Mouse (Mus musculus) liver, embryonic 13.5 days (tissue): Measurements from ENCODE around the gene Chchd6. TPM values are rescaled to one million over a fixed set of nuclear protein-coding genes. Genes with fewer than 3 reads are reported as not detected.

Experiments
- ATAC-seq: fragments of 200-750 bp; cut with Nextera tagmentation; 2 replicates; pipeline ENCODE4 v1.8.0; 2017; ENCODE audit warnings: low read depth, mild to moderate bottlenecking, moderate number of reproducible peaks, moderate library complexity
- DNase-seq: peaks from one replicate; pipeline ENCODE4 v3.0.0; 2022
- H3K27ac ChIP-seq: fragments of 300-500 bp; sonication (generic); 2 replicates; pipeline ENCODE4 v1.5.1; 2015; ENCODE audit warnings: moderate library complexity, mild to moderate bottlenecking, inconsistent platforms
- H3K27me3 ChIP-seq: fragments of 300-500 bp; sonication (generic); 2 replicates; pipeline ENCODE4 v1.6.1; 2015; ENCODE audit warnings: mild to moderate bottlenecking, inconsistent platforms
- H3K36me3 ChIP-seq: fragments of 300-500 bp; sonication (generic); 2 replicates; pipeline ENCODE4 v1.6.1; 2015; ENCODE audit warnings: mild to moderate bottlenecking, inconsistent platforms
- H3K4me1 ChIP-seq: fragments of 300-500 bp; sonication (generic); replicated peaks from 2 replicates; pipeline ENCODE4 v1.6.1; 2015; ENCODE audit warnings: inconsistent platforms
- H3K4me2 ChIP-seq: fragments of 300-500 bp; sonication (generic); 2 replicates; pipeline ENCODE4 v1.6.1; 2015; ENCODE audit warnings: inconsistent platforms, mild to moderate bottlenecking, moderate library complexity
- H3K4me3 ChIP-seq: fragments of 300-500 bp; sonication (generic); replicated peaks from 2 replicates; pipeline ENCODE4 v1.5.1; 2015; ENCODE audit warnings: mild to moderate bottlenecking, inconsistent platforms
- H3K9ac ChIP-seq: fragments of 300-500 bp; sonication (generic); 2 replicates; pipeline ENCODE4 v1.6.1; 2015; ENCODE audit warnings: mild to moderate bottlenecking, inconsistent platforms
- H3K9me3 ChIP-seq: fragments of 300-500 bp; sonication (generic); replicated peaks from 2 replicates; pipeline ENCODE4 v1.6.1; 2016; ENCODE audit warnings: inconsistent platforms
- WGBS: fragments of 180-500 bp; shearing (Covaris S2); methylation state at CpG from one replicate; pipeline ENCODE4 v1.1.7; 2015; ENCODE audit not compliant: insufficient replicate concordance; 5-methylcytosine and 5-hydroxymethylcytosine counted together
- polyA plus RNA-seq: library from polyadenylated mRNA; unstranded; fragments of >200 nt; fragmentation: Nextera tagmentation; extraction: Ambion mirVana; gene quantifications from 2 replicates; pipeline ENCODE4 v1.2.1, GENCODE M21; 2015

The Chchd6 gene
- polyA plus RNA-seq, 1 experiment from 2014 or later, result 19.6 TPM

GRCm38 (mm10) chr6:89554029-89554428, 41.4 kb downstream of the Chchd6 start:
- no peaks in the 10 kb centered on the region for H3K36me3 ChIP-seq
- H3K27ac ChIP-seq, result no peak overlapping the region
- ATAC-seq (no peak), DNase-seq (no peak)
- no peak overlapping the region for H3K9ac ChIP-seq
- H3K4me2 ChIP-seq, result no peak overlapping the region
- no peaks in the 10 kb centered on the region for H3K9me3 ChIP-seq
- no peaks in the 10 kb centered on the region for H3K27me3 ChIP-seq
- WGBS, result 64% methylated on average over 5 of the region's 5 CpGs
- no peak overlapping the region for H3K4me3 ChIP-seq
- peaks cover 3% of the 10 kb centered on the region; the same call in 1 of the 2 replicates for H3K4me1 ChIP-seq

- no peak for ATAC-seq
- peak; percentile 10 for DNase-seq
- 11% methylated on average over 4 of the region's 4 CpGs for WGBS
- H3K9me3 ChIP-seq, result no peaks in the 10 kb centered on the region
- no peak overlapping the region for H3K9ac ChIP-seq
- no peak overlapping the region for H3K4me2 ChIP-seq
- no peak overlapping the region for H3K4me3 ChIP-seq
- H3K27me3 ChIP-seq, result no peaks in the 10 kb centered on the region
- no peaks in the 10 kb centered on the region for H3K36me3 ChIP-seq
- H3K4me1 ChIP-seq, result peaks cover 3% of the 10 kb centered on the region; the same call in 1 of the 2 replicates
- no peak overlapping the region for H3K27ac ChIP-seq
Measured at GRCm38 (mm10) chr6:89553012-89553704, 42.3 kb downstream of the Chchd6 start.

- H3K27ac ChIP-seq, result no peak overlapping the region
- no peaks in the 10 kb centered on the region for H3K36me3 ChIP-seq
- no peak for ATAC-seq
- DNase-seq, result no peak
- H3K27me3 ChIP-seq, result no peaks in the 10 kb centered on the region
- no peak overlapping the region for H3K4me3 ChIP-seq
- no peak overlapping the region for H3K4me2 ChIP-seq
- H3K9me3 ChIP-seq, result no peaks in the 10 kb centered on the region
- 69% methylated on average over 6 of the region's 6 CpGs for WGBS
- peaks cover 3% of the 10 kb centered on the region; the same call in 1 of the 2 replicates for H3K4me1 ChIP-seq
- H3K9ac ChIP-seq, result no peak overlapping the region
Measured at GRCm38 (mm10) chr6:89552321-89553011, 43.0 kb downstream of the Chchd6 start.

- Histone ChIP-seq H3K9me3 (no peaks in the 10 kb centered on the region), H3K4me3 (no peak overlapping the region), H3K27me3 (no peaks in the 10 kb centered on the region), H3K9ac (no peak overlapping the region), H3K4me1 (0 out of 2 replicates have a peak, but pooled peaks cover 3% of the 10 kb centered on the region), H3K4me2 (no peak overlapping the region), H3K36me3 (no peaks in the 10 kb centered on the region), H3K27ac (no peak overlapping the region)
- WGBS, result 30% methylated on average over 3 of the region's 3 CpGs
- DNase-seq (no peak), ATAC-seq (no peak)
Measured at GRCm38 (mm10) chr6:89549157-89549556, 46.3 kb downstream of the Chchd6 start.

- Histone ChIP-seq H3K9me3 (no peaks in the 10 kb centered on the region), H3K4me3 (no peak overlapping the region), H3K36me3 (no peaks in the 10 kb centered on the region), H3K9ac (no peak overlapping the region), H3K27ac (no peak overlapping the region), H3K4me1 (0 out of 2 replicates have a peak, but pooled peaks cover 3% of the 10 kb centered on the region), H3K4me2 (no peak overlapping the region), H3K27me3 (no peaks in the 10 kb centered on the region)
- ATAC-seq (no peak), DNase-seq (no peak)
- 62% methylated on average over 3 of the region's 3 CpGs for WGBS
Measured at GRCm38 (mm10) chr6:89547951-89548350, 47.5 kb downstream of the Chchd6 start.

- DNase-seq, result peak; percentile 10
- H3K27ac ChIP-seq, result no peak overlapping the region
Measured at GRCm38 (mm10) chr6:89538102-89538751, 57.2 kb downstream of the Chchd6 start.

GRCm38 (mm10) chr6:89535626-89536225, 59.7 kb downstream of the Chchd6 start:
- DNase-seq, result no peak
- H3K36me3 ChIP-seq, result no peaks in the 10 kb centered on the region
- no peak for ATAC-seq

More at GRCm38 (mm10) chr6:89538102-89538751, 57.2 kb downstream of the Chchd6 start:
- Histone ChIP-seq H3K4me2 (no peak overlapping the region), H3K9ac (no peak overlapping the region), H3K27me3 (no peaks in the 10 kb centered on the region), H3K4me1 (peaks cover 11% of the 10 kb centered on the region), H3K4me3 (no peak overlapping the region), H3K36me3 (no peaks in the 10 kb centered on the region), H3K9me3 (no peaks in the 10 kb centered on the region)
- ATAC-seq, result peak; percentile 76
- WGBS, result 5% methylated on average over 1 of the region's 1 CpGs

GRCm38 (mm10) chr6:89524766-89525165, 70.7 kb downstream of the Chchd6 start:
- Histone ChIP-seq H3K4me2 (no peak overlapping the region), H3K9ac (no peak overlapping the region), H3K27me3 (no peaks in the 10 kb centered on the region), H3K36me3 (no peaks in the 10 kb centered on the region), H3K27ac (no peak overlapping the region), H3K9me3 (no peaks in the 10 kb centered on the region), H3K4me1 (no peaks in the 10 kb centered on the region), H3K4me3 (no peak overlapping the region)
- DNase-seq (no peak), ATAC-seq (no peak)
- 71% methylated on average over 2 of the region's 2 CpGs for WGBS

More at GRCm38 (mm10) chr6:89535626-89536225, 59.7 kb downstream of the Chchd6 start:
- no peak overlapping the region for H3K9ac ChIP-seq
- no peaks in the 10 kb centered on the region for H3K27me3 ChIP-seq
- peaks cover 11% of the 10 kb centered on the region for H3K4me1 ChIP-seq
- no peak overlapping the region for H3K27ac ChIP-seq
- no peaks in the 10 kb centered on the region for H3K9me3 ChIP-seq
- 57% methylated on average over 1 of the region's 1 CpGs for WGBS
- H3K4me2 ChIP-seq, result no peak overlapping the region
- no peak overlapping the region for H3K4me3 ChIP-seq

- no peaks in the 10 kb centered on the region for H3K9me3 ChIP-seq
- no peaks in the 10 kb centered on the region for H3K4me1 ChIP-seq
- no peak overlapping the region for H3K27ac ChIP-seq
- H3K4me3 ChIP-seq, result no peak overlapping the region
- H3K9ac ChIP-seq, result no peak overlapping the region
- no peaks in the 10 kb centered on the region for H3K36me3 ChIP-seq
- H3K27me3 ChIP-seq, result no peaks in the 10 kb centered on the region
- DNase-seq (no peak), ATAC-seq (no peak)
- no peak overlapping the region for H3K4me2 ChIP-seq
Measured at GRCm38 (mm10) chr6:89510154-89510553, 85.3 kb downstream of the Chchd6 start.

- 61% methylated on average over 2 of the region's 2 CpGs for WGBS
- Histone ChIP-seq H3K27me3 (no peaks in the 10 kb centered on the region), H3K36me3 (no peaks in the 10 kb centered on the region), H3K4me3 (no peak overlapping the region), H3K4me2 (no peak overlapping the region), H3K4me1 (no peaks in the 10 kb centered on the region), H3K9me3 (no peaks in the 10 kb centered on the region), H3K9ac (no peak overlapping the region), H3K27ac (no peak overlapping the region)
- no peak for ATAC-seq
- DNase-seq, result no peak
Measured at GRCm38 (mm10) chr6:89508725-89509124, 86.7 kb downstream of the Chchd6 start.

GRCm38 (mm10) chr6:89508263-89508662, 87.2 kb downstream of the Chchd6 start:
- no peaks in the 10 kb centered on the region for H3K27me3 ChIP-seq
- ATAC-seq (no peak), DNase-seq (no peak)
- H3K4me3 ChIP-seq, result no peak overlapping the region
- H3K27ac ChIP-seq, result no peak overlapping the region
- H3K9ac ChIP-seq, result no peak overlapping the region
- no peak overlapping the region for H3K4me2 ChIP-seq
- no peaks in the 10 kb centered on the region for H3K4me1 ChIP-seq
- no peaks in the 10 kb centered on the region for H3K9me3 ChIP-seq
- H3K36me3 ChIP-seq, result no peaks in the 10 kb centered on the region
